Mouse (Mus musculus): ENCODE results near the gene Klhl40.

DNA sequence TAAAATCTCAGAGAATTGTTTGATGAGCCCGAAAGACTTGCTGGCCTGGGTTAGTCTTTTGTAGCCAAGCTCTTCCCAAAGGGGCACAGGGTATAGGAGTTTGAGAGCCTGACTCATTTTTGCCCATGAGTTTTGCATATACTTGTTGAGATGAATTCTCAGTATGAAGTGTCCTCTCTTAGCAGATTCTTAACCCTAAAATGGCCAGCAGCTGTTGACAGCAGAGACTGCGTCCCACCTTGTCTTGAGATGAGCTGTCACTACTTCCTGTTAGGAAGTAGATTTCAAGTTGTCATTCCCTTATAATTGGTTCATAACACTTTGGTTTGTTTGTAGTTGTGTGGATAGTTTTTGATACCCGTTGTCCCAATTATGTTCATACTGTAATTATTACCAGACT is 36.2 kb upstream of the Klhl40 start:
- no peak for TF ChIP-seq POLR2A (IDR thresholded peaks at IDR 0.05; ENCODE audit: low read depth, low read length)
- TF ChIP-seq EP300 (IDR thresholded peaks at IDR 0.05; ENCODE audit: low read length): peak; percentile 100
- TF ChIP-seq USF2 (conservative IDR thresholded peaks at IDR 0.05; ENCODE audit: low read depth, low read length): no peak
- no peak; the same call in 1 of the 2 replicates for TF ChIP-seq RAD21 (IDR thresholded peaks at IDR 0.05; ENCODE audit: low read depth, low read length)
